9 mouse cellular contexts compared by ENCODE assay signal in the genomic region with DNA sequence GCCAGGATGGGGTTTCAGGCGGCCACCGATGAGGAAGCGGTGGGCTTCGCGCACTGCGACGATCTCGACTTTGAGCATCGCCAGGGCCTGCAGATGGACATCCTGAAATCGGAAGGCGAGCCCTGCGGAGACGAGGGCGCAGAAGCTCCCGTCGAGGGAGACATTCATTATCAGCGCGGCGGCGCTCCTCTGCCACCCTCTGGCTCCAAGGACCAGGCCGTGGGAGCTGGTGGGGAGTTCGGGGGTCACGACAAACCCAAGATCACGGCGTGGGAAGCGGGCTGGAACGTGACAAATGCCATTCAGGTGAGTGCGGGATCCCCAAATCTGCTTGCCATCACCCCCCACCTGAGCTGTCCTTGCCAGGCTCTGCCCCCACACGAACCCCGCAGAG. TPM values are rescaled to one million over a fixed set of nuclear protein-coding genes. Genes with fewer than 3 reads are reported as not detected.
DNase-seq lines count a peak whose midpoint lies in the region; ATAC-seq and TF ChIP-seq lines count a peak whose summit lies in the region.
"Had no signal": no experiment of that assay in that cellular context is flagged by ENCODE, and none has a peak within 500 bp of the region (broad histone marks: within the 10 kb centered on the region; RNA-seq: fewer than 3 reads in every experiment).

No protein-coding gene starts in this region.

- TF ChIP-seq CTCF in kidney, adult 2 months (conservative IDR thresholded peaks at IDR 0.05; ENCODE audit: insufficient read depth, insufficient read length, low read depth, low read length): no peak

- H3K4me1 ChIP-seq in kidney, embryonic 14.5 days (ENCODE audit: control insufficient read depth, insufficient read depth, low read length): peaks cover 35% of the 10 kb centered on the region
- H3K4me1 ChIP-seq in kidney, adult 2 months (ENCODE audit: control insufficient read depth, insufficient read depth, low read length): no peaks in the 10 kb centered on the region
- H3K4me1 ChIP-seq in forebrain, embryonic 13.5 days: peaks cover 47% of the 10 kb centered on the region
- peaks cover 23% of the 10 kb centered on the region for H3K4me1 ChIP-seq in midbrain, embryonic 11.5 days (ENCODE audit: control insufficient read depth, insufficient read depth, low read length)

- peak overlapping the region; percentile 44 for H3K4me2 ChIP-seq in kidney, embryonic 14.5 days (replicated peaks; ENCODE audit: low read depth, low read length)
- H3K4me2 ChIP-seq in forebrain, embryonic 13.5 days: peak overlapping the region; percentile 64
- peak overlapping the region; percentile 23 for H3K4me2 ChIP-seq in midbrain, embryonic 11.5 days

- no peak overlapping the region for H3K9ac ChIP-seq in kidney, embryonic 14.5 days (ENCODE audit: low read depth, low read length)
- peak overlapping the region; percentile 85 for H3K9ac ChIP-seq in forebrain, embryonic 13.5 days
- H3K9ac ChIP-seq in midbrain, embryonic 11.5 days (ENCODE audit: low read length): peak overlapping the region; percentile 42

- peak overlapping the region; percentile 29 for H3K4me3 ChIP-seq in kidney, embryonic 14.5 days (ENCODE audit: low read length)
- H3K4me3 ChIP-seq in kidney, adult 2 months (ENCODE audit: insufficient read depth, low read depth, low read length): no peak overlapping the region
- peak overlapping the region; percentile 54 for H3K4me3 ChIP-seq in forebrain, embryonic 13.5 days
- H3K4me3 ChIP-seq in midbrain, embryonic 11.5 days (ENCODE audit: low read depth, low read length): peak overlapping the region; percentile 30

- under 1% methylated on average over 30 of the region's 30 CpGs for WGBS in kidney, embryonic 14.5 days
- 3% methylated on average over 30 of the region's 30 CpGs for WGBS in kidney, adult 2 months
- WGBS in forebrain, embryonic 13.5 days: 0% methylated on average over 30 of the region's 30 CpGs
- WGBS in midbrain, embryonic 11.5 days: under 1% methylated on average over 30 of the region's 30 CpGs

- ATAC-seq in kidney, embryonic 14.5 days (ENCODE audit: low FRiP score, low TSS enrichment): no peak
- ATAC-seq in forebrain, embryonic 13.5 days: no peak
- ATAC-seq in midbrain, embryonic 11.5 days (ENCODE audit: low FRiP score): no peak
- no peak for ATAC-seq in megakaryocyte-erythroid progenitor cell, adult 5-6 weeks (replicated peaks; ENCODE audit: low FRiP score, low TSS enrichment, poor library complexity, severe bottlenecking)

- no peaks in the 10 kb centered on the region for H3K9me3 ChIP-seq in kidney, embryonic 14.5 days (ENCODE audit: control insufficient read depth, low read length)
- no peaks in the 10 kb centered on the region for H3K9me3 ChIP-seq in forebrain, embryonic 13.5 days (replicated peaks)
- no peaks in the 10 kb centered on the region for H3K9me3 ChIP-seq in midbrain, embryonic 11.5 days (ENCODE audit: control insufficient read depth, low read length)

- DNase-seq in kidney, adult 2 months: no peak
- DNase-seq in ZHBTc4 (ENCODE audit: low read depth, low spot score): peak; percentile 23
- peak; percentile 93 for DNase-seq in midbrain, embryonic 11.5 days (ENCODE audit: low spot score, missing footprints)
- DNase-seq in thymus, adult 18-20 months: no peak
- DNase-seq in urinary bladder, postnatal 4 days (ENCODE audit: low spot score in 2 of 2): no peak
- DNase-seq: lung, postnatal 4 days had no signal

- TF ChIP-seq POLR2A in kidney, adult 2 months (IDR thresholded peaks at IDR 0.05; ENCODE audit: low read depth, low read length): no peak

- no peak overlapping the region for H3K27ac ChIP-seq in kidney, embryonic 14.5 days (ENCODE audit: low read depth, low read length)
- H3K27ac ChIP-seq in kidney, adult 2 months (ENCODE audit: insufficient read depth, low read depth, low read length): no peak overlapping the region
- peak overlapping the region; percentile 95 for H3K27ac ChIP-seq in forebrain, embryonic 13.5 days
- no peak overlapping the region for H3K27ac ChIP-seq in midbrain, embryonic 11.5 days (ENCODE audit: low read depth, low read length)

- H3K36me3 ChIP-seq in kidney, embryonic 14.5 days (ENCODE audit: control insufficient read depth, insufficient read depth, low read length): no peaks in the 10 kb centered on the region
- H3K36me3 ChIP-seq in kidney, adult 2 months (ENCODE audit: control insufficient read depth, insufficient read depth, low read length): no peaks in the 10 kb centered on the region
- peaks cover 7% of the 10 kb centered on the region; the same call in 1 of the 2 replicates for H3K36me3 ChIP-seq in forebrain, embryonic 13.5 days (ENCODE audit: poor library complexity, severe bottlenecking)
- no peaks in the 10 kb centered on the region for H3K36me3 ChIP-seq in midbrain, embryonic 11.5 days (ENCODE audit: control insufficient read depth, insufficient read depth, low read length)

- H3K27me3 ChIP-seq in kidney, embryonic 14.5 days (ENCODE audit: control insufficient read depth, insufficient read depth, low read length): peaks cover 95% of the 10 kb centered on the region
- H3K27me3 ChIP-seq in kidney, adult 2 months (replicated peaks; ENCODE audit: control insufficient read depth, insufficient read depth, low read length): peaks cover 2% of the 10 kb centered on the region
- H3K27me3 ChIP-seq in forebrain, embryonic 13.5 days: peaks cover 98% of the 10 kb centered on the region
- peaks cover 97% of the 10 kb centered on the region for H3K27me3 ChIP-seq in midbrain, embryonic 11.5 days (ENCODE audit: control insufficient read depth, insufficient read depth, low read length)

RNA-seq across cellular contexts. Expression of gene Slc32a1, which starts 0.8 kb away (rescaled TPM):
- polyA plus RNA-seq in kidney, embryonic 14.5 days (2014; fragmentation: Nextera tagmentation; extraction: Ambion mirVana): 0.09 and 0.16 TPM in 2 replicates
- polyA plus RNA-seq in kidney, adult 2 months (2012; rRNA removed): not detected in 2 replicates
- 4.8 and 5.6 TPM in 2 replicates for polyA plus RNA-seq in forebrain, embryonic 13.5 days (2015; fragmentation: Nextera tagmentation; extraction: Ambion mirVana)
- polyA plus RNA-seq in midbrain, embryonic 11.5 days (2014; fragmentation: Nextera tagmentation; extraction: Ambion mirVana): 1.9 and 2.3 TPM in 2 replicates
- not detected in 2 replicates for total RNA-seq in megakaryocyte-erythroid progenitor cell, adult 5-6 weeks (2014; fragmentation: Nextera tagmentation)
- not detected in 2 replicates for total RNA-seq in megakaryocyte-erythroid progenitor cell, adult 5-6 weeks (2017)

RNA-seq across cellular contexts. Expression of gene Actr5, which starts 13.4 kb away (rescaled TPM):
- 13.2 and 15.6 TPM in 2 replicates for polyA plus RNA-seq in kidney, embryonic 14.5 days (2014; fragmentation: Nextera tagmentation; extraction: Ambion mirVana)
- 6.2 and 6.4 TPM in 2 replicates for polyA plus RNA-seq in kidney, adult 2 months (2012; rRNA removed)
- 11.5 and 14.1 TPM in 2 replicates for polyA plus RNA-seq in forebrain, embryonic 13.5 days (2015; fragmentation: Nextera tagmentation; extraction: Ambion mirVana)
- polyA plus RNA-seq in midbrain, embryonic 11.5 days (2014; fragmentation: Nextera tagmentation; extraction: Ambion mirVana): 15.3 and 16.0 TPM in 2 replicates
- total RNA-seq in megakaryocyte-erythroid progenitor cell, adult 5-6 weeks (2014; fragmentation: Nextera tagmentation): 13.8 and 21.1 TPM in 2 replicates
- 16.2 and 31.5 TPM in 2 replicates for total RNA-seq in megakaryocyte-erythroid progenitor cell, adult 5-6 weeks (2017)

RNA-seq across cellular contexts. Expression of gene Ppp1r16b, which starts 53.9 kb away (rescaled TPM):
- 16.6 and 17.3 TPM in 2 replicates for polyA plus RNA-seq in kidney, embryonic 14.5 days (2014; fragmentation: Nextera tagmentation; extraction: Ambion mirVana)
- 20.1 and 22.2 TPM in 2 replicates for polyA plus RNA-seq in kidney, adult 2 months (2012; rRNA removed)
- 7.8 and 8.4 TPM in 2 replicates for polyA plus RNA-seq in forebrain, embryonic 13.5 days (2015; fragmentation: Nextera tagmentation; extraction: Ambion mirVana)
- polyA plus RNA-seq in midbrain, embryonic 11.5 days (2014; fragmentation: Nextera tagmentation; extraction: Ambion mirVana): 3.2 and 3.3 TPM in 2 replicates
- total RNA-seq in megakaryocyte-erythroid progenitor cell, adult 5-6 weeks (2014; fragmentation: Nextera tagmentation): 2.4 and 5.0 TPM in 2 replicates
- 0.04 and 1.6 TPM in 2 replicates for total RNA-seq in megakaryocyte-erythroid progenitor cell, adult 5-6 weeks (2017)

Comparison
In these comparisons a context has a peak if more than half of its experiments do, and no peak if none do; other contexts are left out.
1. DNase-seq: peak in ZHBTc4 (single experiment) and midbrain, embryonic 11.5 days (single experiment); none in kidney, adult 2 months (single experiment), thymus, adult 18-20 months (0 of 2) and urinary bladder, postnatal 4 days (0 of 2).
2. Peak in every context shown above with its lines, with median percentiles within 50 percentile points of each other: H3K4me2 ChIP-seq.